Mouse (Mus musculus): ENCODE data around the gene Itm2b.
A peak's percentile ranks its signal among the peaks of the same experiment; 100 is the strongest.

Itm2b gene

DNA sequence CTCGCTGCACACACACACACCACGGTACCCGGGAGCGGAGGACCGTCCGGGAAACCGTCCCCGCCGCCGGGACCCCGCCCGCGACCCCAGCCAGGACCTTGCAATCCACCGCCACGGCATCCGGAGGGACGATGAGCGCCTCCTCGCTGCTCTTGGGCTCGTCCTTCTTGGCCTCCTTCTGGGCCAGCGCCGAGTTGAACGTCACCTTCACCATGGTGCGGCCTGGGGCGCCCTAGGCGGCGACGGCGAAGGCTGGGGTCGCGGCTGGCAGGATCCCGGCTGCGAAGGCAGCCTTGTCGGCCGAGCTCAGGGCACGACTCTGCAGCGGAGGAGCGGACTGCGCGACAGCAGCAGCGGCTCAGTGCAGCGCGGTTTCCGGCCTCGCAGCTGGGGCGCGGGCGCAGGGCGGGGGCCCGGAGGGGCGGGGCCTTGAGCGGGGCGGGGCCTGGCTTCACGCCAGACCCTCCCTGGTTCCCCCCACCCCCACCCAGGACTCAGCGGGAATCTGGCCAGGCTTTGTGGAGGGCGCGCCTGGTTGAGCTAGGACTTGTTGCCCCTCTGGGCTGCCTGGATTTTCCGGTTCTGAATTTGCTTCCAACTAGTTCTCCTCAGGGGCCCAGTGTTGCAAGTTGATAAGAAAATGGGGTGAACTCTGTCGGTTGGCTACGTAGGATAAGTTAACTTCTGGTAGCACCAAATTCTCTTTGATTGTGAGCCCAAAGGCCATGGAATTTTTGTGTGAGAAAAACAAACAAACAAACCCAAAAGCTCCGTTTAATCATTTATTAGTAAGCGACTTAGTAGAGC lies at the start of gene Itm2b:
Gene Itm2b (minus strand): TSS at position 377 of the 807 bp plus-strand sequence.
- DNase-seq (ENCODE audit: low read depth, low spot score), result peak; percentile 90

DNA sequence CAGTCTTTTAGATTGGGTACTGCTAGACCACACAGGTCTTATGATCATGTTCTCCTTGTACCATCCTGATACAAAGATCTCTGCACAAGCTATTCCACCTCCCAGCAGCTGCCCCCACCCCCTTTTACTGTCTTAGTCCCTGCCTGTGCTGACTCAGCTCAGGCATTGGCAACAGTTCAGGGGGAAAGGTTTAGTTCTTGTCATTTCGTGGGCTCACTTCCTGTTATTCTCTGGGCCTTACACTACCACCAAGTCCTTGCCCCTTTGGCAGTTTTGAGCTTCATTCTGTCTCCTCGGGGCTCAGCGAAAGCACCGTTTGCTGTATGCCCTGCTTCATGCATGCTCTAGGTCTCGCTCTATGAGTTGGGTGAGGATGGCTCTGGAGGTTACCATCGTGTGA lies 48.4 kb upstream of the Itm2b start:
- peak; percentile 58 for DNase-seq (ENCODE audit: low read depth, low spot score)

DNA sequence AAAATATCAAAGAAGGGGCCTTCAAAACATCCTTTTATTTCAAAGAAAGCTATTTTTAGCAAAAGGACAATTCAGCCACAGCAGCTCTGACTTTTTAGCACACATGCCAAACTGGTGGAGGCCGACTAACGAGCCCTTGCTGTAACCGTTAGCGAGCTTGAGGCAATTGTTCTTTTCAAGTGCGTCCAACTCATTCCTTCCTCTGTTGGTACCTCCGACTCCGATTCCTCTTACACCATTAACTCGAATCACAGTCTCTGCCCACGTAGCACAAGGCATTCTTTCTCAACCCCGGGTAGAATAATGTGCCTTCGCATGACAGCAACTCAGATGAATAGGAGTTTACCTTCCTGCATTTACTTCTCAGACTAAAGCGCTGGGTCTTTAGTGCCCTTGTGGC lies 45.5 kb upstream of the Itm2b start:
- no peak for DNase-seq (ENCODE audit: low read depth, low spot score)

DNA sequence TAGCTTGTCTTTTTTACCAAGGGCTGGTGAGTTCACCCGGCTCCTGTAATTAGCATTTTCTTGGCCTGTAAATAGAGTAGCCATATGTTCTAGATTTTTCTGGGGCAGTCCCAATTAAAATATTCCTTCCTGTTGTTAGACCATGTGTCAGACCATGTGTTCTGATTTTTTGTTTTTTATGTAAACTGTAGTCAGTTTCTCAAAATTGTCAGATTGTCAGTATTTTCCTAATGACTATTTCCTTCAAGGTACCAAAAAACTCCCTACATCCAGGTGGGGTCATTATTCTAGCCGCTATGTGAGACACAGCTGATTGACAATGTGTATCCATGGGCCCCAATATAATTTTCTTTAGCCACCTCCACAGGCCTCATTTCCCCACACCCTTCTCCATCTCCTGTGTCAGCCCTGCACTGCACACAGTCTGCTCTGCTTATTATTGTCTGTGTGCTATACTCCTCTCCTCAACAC lies 40.5 kb upstream of the Itm2b start:
- DNase-seq (ENCODE audit: low read depth, low spot score), result no peak

DNA sequence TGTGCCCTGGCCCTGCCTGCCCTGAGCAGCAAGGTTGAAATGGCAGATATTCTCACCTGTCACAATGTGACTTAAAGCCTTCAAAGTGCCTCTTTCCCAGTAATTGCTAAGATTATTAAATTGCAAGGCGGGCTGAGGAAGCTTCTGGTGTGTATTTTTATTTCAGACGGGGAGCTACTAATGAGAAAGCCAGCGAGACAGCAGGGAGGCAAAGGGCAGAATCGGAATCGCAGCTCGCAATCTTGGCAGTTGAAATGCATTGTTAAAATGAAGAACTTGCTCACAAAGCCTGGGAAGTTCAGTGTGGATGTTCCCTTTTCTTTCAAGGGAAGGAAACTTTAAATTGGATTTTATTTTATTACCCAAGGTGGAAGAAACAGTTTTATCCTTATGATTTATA lies 39.9 kb upstream of the Itm2b start:
- no peak for DNase-seq (ENCODE audit: low read depth, low spot score)

DNA sequence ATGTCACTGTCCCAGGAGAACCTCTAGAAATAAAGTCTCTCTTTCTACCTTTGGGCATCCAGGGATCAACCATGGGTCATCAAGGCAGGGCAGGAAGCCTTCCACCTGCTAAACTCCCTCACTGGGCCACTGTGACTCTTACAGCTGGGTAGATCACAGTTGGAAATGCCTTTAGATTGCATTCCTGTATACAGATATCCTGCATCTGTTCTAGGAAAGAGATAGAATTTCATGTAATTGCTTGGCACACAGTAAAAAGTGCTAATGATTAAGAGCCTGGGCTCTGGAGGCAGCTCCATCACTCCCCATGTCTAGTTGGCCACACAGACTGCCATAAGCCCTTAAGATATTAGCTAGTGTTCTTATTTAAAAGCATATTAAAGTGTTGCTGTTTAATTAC lies 38.5 kb upstream of the Itm2b start:
- DNase-seq (ENCODE audit: low read depth, low spot score), result no peak

DNA sequence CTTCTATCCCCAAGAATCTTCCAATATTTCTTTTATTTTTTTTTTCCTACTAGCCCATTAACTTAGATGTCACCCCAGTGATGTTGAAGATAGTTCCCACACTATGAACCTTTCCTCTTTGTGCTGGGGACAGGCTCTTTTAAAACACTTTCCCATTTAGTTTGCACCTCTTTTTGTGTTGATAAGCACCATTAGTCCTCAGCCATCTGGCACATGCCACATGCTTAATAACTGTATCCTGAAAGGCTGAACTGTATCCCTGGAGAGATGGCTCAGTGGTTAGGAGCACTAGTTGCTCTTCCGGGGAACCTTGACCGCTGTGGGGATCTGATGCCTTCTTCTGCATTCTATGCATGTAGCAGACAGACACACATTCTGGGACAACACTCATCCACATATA lies 37.5 kb upstream of the Itm2b start:
- DNase-seq (ENCODE audit: low read depth, low spot score), result no peak

DNA sequence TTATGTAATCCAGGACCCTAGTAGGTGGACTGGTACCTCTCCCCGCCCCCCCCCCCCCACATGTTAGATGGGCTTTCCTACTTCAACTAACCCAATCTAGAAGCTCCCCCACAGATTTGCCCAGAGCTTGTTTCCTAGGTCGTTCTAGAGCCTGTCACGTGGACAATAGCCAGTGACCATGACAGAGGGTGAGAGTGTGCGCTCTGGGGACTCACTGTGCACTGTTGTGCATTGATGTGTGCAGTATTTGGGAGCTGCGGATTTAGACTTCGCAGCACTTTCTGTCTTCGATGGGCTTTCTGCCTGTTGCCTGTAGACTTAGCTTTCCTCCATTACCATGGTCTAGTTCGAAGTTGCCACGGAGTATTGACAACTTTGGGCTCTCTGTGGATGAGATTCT lies 36.5 kb upstream of the Itm2b start:
- no peak for DNase-seq (ENCODE audit: low read depth, low spot score)

DNA sequence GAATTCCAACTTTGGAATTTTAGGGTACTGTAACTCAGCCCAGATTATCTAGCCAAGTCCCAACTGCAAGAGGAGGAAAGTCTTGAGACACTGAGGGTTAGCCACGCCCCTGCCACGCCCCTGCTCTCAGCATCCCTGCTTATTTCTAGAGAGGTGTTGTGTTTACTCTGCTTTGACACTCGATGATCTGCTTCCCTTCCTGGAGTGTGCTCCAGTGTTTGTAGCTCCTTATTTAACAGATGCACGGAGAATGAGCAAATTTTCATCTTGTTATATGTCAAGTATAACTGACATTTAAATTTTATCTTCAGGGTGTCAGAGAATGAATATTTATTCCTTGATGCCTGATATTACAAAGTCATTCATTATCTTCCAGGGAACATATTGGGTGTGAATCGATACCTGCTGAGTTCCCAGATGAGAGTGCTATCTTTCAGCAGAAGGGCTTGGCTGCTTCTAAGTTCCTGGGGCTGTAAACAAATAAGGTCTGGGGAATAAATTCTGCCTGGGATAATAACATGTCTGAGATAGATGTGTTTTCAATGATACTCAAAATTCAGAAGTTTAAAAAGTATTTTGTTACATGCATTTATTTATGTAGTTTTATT lies 35.2 kb upstream of the Itm2b start:
- DNase-seq (ENCODE audit: low read depth, low spot score), result no peak

DNA sequence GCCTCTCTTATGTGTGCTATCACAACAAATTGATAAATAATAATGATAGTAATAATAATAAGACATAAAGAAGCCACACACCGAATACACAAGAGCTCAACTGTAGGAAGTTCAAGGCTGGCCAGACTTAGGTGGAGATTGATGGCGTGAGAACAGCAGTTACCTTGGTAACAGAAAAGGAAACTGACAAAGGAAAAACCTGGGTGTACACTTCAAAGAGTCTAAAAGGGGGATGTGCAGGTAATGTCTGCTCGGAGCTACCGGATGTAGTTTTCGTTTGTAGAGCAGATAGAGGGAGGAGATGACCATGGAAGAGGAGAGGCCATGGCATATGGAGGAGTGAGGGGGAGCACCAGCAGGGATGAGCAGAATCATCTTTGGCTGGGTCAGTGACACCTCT lies 31.4 kb upstream of the Itm2b start:
- no peak for DNase-seq (ENCODE audit: low read depth, low spot score)

DNA sequence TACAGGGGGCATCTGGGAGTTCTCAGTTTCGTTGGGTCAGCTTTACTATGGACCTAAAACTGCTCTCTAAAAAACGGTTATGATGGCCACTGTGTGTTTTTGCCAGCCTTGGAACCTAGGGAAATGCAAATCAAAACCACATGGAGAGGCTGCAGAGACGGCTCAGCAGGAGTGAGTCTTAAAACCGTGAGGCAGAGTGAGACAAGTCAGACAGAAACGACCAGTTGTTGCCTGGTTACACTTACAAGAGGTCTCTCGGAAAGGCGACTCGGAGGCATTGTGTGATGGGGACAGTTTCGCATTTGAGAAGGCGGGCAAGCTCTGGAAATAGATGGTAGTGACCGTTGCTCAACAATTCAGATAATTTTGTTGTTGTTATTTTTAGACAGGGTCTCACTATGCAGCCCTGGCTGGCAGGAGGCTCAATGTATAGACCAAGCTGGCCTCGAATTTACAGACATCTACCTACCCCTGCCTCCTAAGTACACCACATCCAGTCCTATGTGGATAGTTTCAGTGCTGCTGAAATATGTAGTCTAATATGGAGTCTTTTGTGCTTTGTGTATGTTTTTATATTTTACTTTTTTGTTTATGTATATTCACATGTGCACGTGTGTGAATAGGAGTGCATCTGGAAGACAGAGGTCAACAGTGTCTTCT lies 30.4 kb upstream of the Itm2b start:
- DNase-seq (ENCODE audit: low read depth, low spot score), result no peak

DNA sequence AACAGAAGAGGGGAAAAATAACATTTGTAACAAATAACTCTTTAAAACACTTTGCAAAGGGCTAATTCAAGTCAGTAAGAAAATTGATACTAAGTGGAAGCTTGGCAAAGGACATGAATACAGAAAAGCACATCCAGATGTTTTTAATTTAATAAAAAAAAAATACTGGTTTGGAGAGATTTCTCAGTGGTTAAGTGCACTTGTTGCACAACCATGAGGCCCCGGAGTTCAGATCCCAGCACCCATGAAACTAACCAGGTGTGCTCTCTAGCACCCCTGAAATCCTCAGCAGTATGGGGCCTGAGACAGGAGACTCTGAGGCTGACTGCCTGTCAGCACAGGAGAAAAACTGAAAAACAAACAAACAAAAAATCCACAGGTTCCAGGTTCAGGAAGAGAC lies 26.6 kb upstream of the Itm2b start:
- no peak for DNase-seq (ENCODE audit: low read depth, low spot score)

DNA sequence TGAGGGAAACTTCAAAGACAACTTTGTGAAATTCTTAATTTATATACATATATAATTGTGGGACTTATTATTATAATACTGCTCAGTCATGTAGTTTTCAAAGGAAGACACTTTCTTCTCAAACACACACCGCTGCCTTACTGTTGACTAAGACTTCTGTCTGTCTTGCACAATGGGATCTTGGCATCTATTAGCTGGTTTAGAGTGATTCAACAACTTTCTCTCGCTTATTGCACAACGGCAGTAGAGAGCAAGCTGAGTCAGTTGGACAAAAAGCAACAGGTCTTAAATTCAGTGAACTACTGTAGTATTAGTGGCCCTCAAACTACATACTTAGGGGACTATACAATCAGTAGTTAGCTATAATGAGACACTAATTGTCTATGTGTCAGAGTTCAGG lies 25.0 kb upstream of the Itm2b start:
- DNase-seq (ENCODE audit: low read depth, low spot score), result no peak

DNA sequence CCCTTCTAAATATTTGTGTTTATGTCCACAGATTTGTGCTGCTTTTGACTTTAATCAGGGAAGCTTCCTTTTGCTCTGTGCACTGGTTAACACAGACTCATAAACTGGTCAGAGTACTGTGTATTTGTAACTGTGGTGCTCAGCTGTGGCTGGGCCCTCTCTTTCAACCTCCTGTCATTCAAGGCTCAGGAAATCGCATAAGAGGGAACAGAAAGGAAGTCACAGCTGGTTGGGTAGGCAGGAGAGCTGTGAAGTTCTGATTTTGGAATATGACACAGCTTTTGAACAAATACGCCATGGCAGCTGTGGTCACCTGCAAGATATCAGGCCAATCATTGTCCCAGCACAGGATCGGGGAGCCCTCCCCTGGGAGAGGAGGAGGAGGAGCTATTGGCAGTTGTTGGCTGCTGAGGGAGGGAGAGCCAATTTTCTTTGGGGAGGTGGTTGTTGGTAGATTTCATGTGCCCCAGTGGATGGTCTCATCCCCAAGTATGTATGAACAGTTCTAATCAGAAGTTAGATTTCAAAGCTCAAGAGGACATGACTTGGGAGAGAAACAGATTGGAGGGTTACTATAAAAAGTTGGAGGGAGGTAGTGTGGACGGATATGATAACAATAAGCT lies 23.2 kb upstream of the Itm2b start:
- DNase-seq (ENCODE audit: low read depth, low spot score), result no peak

DNA sequence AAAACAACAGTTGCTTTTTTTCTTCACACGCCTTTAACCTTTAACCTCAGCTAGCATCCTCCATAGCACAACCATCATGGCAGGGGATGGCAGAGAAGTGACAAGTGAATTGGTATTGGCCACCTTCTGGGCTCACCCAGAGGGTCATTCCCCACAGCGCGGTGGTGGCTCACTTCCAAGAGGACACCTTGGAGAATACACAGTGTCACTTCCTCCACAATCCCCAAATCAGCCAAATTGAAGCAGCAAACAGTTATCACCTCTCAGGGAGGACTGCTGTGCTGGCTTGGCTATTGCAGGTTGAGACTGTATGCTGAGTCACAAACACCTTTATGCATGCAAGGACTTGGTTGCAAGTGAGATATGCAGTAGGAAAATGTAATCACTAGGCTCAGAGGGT lies 18.9 kb upstream of the Itm2b start:
- no peak for DNase-seq (ENCODE audit: low read depth, low spot score)

DNA sequence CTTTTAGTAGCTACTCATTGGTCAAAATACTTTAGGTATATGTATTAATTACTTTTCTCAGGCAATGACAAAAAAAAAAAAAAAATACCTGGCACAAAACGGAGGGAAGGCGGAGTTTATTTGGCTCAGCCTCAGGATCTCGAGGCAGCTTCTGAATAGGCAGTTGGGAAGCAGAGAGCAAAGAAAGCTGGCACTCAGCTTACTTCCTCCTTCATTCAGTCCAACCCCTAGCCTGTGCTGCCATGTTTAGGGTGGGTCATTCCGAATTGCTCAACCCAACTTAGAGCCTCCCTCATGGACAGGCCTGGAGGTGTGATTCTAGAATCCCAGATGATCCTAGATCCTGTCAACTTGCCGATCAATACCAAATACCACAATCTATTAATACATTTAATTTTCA lies 18.3 kb upstream of the Itm2b start:
- no peak for DNase-seq (ENCODE audit: low read depth, low spot score)

DNA sequence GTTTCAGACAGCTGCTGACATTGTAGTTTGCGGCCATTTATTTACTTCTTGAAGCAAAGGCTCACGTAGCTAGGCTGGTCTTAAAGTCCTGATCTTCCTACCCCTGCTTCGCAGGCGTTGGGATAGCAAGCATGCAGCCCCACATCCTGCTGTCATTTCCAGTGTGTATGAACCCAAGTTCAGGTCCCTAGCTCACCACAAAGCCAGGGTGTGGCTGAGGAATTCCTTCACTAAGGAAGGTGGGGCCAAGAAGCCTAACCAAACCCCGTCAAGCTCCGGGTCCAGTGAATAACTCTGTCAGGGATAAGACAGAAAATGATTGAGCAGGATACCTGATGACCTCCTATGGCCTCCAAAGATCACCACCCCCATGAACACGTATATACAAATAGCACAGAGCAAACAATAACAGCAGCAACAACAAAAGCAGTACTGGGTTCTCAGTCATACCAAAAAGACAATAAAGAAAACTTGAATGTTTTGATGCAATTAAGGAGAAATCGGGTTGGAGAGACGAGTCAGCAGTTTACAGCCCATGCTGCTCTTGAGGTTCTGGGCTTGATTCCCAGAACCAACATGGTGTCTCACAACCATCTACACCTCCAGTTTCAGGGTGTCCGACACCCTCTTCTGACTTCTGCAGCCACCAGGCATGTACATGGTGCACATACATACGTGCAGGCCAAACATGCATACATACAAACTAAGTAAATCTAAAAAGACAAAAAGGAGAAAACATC lies 17.4 kb upstream of the Itm2b start:
- DNase-seq (ENCODE audit: low read depth, low spot score), result no peak

DNA sequence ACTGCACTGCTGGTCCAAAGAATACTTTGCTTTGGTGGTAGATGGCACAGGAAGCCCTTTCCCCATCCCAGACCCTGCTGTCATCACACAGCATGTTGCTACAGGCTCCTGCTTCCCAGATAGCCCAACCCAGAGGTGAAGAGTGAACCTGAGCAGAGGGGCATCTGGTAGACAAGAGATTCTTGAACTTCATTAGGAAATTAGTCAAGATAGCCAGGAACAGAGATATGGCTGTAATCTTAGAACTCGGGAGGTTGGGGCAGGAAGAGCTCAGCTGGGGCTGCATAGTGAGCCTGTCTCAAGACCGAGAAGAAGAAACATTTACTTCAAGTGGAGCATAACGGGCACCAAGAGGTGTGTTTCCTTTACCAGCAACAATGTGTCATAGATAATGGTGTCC lies 16.3 kb upstream of the Itm2b start:
- DNase-seq (ENCODE audit: low read depth, low spot score), result no peak

DNA sequence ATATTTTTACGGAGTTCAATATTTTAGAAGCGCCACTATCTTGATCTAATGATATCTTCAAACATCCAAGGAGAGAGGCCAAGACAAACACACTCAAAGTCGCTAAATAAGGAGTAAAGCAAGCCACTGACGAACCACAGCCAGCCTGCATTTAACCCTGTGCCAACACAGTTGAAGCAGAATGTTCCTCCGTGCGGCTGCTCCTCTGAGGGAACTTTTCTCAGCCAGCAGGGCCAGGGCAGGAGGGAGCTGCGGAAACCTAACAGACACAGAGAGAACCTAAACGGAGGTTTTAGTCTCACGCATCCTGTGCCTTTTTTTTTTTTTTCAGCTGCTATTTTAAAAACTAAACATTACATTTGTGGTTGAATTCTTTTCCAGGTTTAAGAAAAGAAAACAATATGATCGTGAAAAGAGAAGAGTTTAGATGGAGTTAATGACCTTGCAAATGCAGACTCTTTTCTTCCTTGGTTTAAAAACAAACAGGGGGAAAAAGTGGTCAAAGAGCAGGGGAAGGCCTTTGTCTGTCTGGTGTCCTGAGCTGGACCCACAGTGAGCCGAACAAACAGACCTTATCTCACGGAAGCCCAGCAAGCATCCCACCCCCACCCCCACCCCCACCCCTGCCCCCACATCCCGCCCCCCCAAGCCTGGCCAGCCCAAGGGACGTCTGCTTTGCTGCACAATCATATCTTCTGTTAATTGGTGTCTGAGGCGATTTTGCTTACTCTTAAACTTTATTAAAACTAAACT lies 15.0 kb upstream of the Itm2b start:
- no peak for DNase-seq (ENCODE audit: low read depth, low spot score)

DNA sequence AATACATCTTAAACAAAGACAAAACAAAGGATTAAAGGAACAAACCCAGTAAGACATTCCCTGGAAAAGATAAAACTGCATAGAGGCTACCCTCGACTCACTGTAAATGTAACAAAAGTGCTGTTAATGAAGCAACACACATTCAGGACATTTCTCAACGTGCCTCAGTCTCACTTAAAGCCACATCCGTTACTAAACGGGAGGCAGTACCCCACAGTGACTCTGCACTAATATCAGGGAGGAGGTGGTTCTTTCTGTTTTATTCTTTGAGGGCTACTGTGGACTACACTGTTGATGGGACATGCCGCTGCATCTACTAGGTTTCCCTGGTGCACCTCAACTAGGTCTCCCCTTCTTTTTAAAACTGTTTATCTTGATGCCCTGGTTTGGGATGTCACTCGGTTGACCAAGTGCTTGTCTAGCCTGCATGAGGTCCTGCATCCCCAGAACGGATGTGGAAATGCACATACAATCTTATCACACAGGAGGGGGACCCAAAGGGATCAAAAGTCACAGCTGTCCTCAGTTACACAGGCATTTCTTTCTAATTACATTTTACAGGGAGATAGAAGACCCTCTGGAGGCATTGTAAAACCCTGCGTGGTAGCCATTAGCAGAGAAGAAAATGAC lies 13.4 kb upstream of the Itm2b start:
- no peak for DNase-seq (ENCODE audit: low read depth, low spot score)

DNA sequence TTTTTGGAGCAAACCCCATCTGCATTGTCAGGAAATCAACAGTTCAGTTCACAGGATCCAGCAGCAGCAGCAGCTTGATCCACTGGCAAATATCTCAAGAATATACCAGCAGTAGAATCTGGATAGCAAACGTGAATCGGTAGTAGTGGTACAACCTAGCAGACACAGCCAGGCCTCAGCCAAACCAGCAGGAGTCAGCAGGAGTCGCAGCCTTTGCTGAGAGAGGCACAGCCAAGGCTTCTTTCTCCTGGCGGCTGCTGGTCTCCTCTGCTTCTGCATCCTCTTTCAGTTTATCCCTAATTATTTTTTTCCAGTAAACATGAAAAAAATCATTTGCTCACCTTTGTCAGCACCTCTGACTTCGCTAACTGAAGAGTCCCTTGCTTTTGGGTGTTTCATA lies 10.7 kb upstream of the Itm2b start:
- no peak for DNase-seq (ENCODE audit: low read depth, low spot score)
